Mouse (Mus musculus): ENCODE data around the gene Filip1l.

Gene Filip1l

GRCm38 (mm10) chr16:57484043-57484795 is 131.3 kb downstream of the Filip1l start:
- DNase-seq (ENCODE audit: low spot score in 2 of 2), result no peak

- no peak for DNase-seq (ENCODE audit: low spot score in 2 of 2)
Measured at GRCm38 (mm10) chr16:57485265-57485664, 132.4 kb downstream of the Filip1l start.

GRCm38 (mm10) chr16:57486266-57486665 is 133.4 kb downstream of the Filip1l start:
- no peak for DNase-seq (ENCODE audit: low spot score in 2 of 2)

GRCm38 (mm10) chr16:57488661-57489060 is 135.8 kb downstream of the Filip1l start:
- DNase-seq (ENCODE audit: low spot score in 2 of 2), result no peak

GRCm38 (mm10) chr16:57490691-57491090 is 137.8 kb downstream of the Filip1l start:
- DNase-seq (ENCODE audit: low spot score in 2 of 2), result no peak

GRCm38 (mm10) chr16:57491853-57492252 is 139.0 kb downstream of the Filip1l start:
- no peak for DNase-seq (ENCODE audit: low spot score in 2 of 2)

- no peak for DNase-seq (ENCODE audit: low spot score in 2 of 2)
Measured at GRCm38 (mm10) chr16:57495476-57496203, 142.7 kb downstream of the Filip1l start.

- DNase-seq (ENCODE audit: low spot score in 2 of 2), result no peak
Measured at GRCm38 (mm10) chr16:57496437-57497173, 143.7 kb downstream of the Filip1l start.

GRCm38 (mm10) chr16:57500851-57501250 is 148.0 kb downstream of the Filip1l start:
- DNase-seq (ENCODE audit: low spot score in 2 of 2), result no peak

GRCm38 (mm10) chr16:57502230-57502629 is 149.3 kb downstream of the Filip1l start:
- no peak for DNase-seq (ENCODE audit: low spot score in 2 of 2)

GRCm38 (mm10) chr16:57502761-57503160 is 149.9 kb downstream of the Filip1l start:
- DNase-seq (ENCODE audit: low spot score in 2 of 2), result no peak

- DNase-seq (ENCODE audit: low spot score in 2 of 2), result no peak
Measured at GRCm38 (mm10) chr16:57504728-57505127, 151.8 kb downstream of the Filip1l start.

GRCm38 (mm10) chr16:57506133-57506532 is 153.2 kb downstream of the Filip1l start:
- no peak for DNase-seq (ENCODE audit: low spot score in 2 of 2)

GRCm38 (mm10) chr16:57508351-57508750 is 155.5 kb downstream of the Filip1l start:
- no peak for DNase-seq (ENCODE audit: low spot score in 2 of 2)

- no peak for DNase-seq (ENCODE audit: low spot score in 2 of 2)
Measured at GRCm38 (mm10) chr16:57509099-57509498, 156.2 kb downstream of the Filip1l start.

GRCm38 (mm10) chr16:57513562-57513961 is 160.7 kb downstream of the Filip1l start:
- no peak for DNase-seq (ENCODE audit: low spot score in 2 of 2)

- DNase-seq (ENCODE audit: low spot score in 2 of 2), result no peak
Measured at GRCm38 (mm10) chr16:57514371-57514770, 161.5 kb downstream of the Filip1l start.

GRCm38 (mm10) chr16:57515636-57516035 is 162.7 kb downstream of the Filip1l start:
- DNase-seq (ENCODE audit: low spot score in 2 of 2), result no peak

- DNase-seq (ENCODE audit: low spot score in 2 of 2), result no peak
Measured at GRCm38 (mm10) chr16:57525046-57525445, 172.2 kb downstream of the Filip1l start.

GRCm38 (mm10) chr16:57525476-57525875 is 172.6 kb downstream of the Filip1l start:
- DNase-seq (ENCODE audit: low spot score in 2 of 2), result no peak

GRCm38 (mm10) chr16:57526893-57527292 is 174.0 kb downstream of the Filip1l start:
- no peak for DNase-seq (ENCODE audit: low spot score in 2 of 2)

GRCm38 (mm10) chr16:57528457-57528856 is 175.6 kb downstream of the Filip1l start:
- no peak for DNase-seq (ENCODE audit: low spot score in 2 of 2)

Measured in urinary bladder, postnatal 4 days (tissue).